Mouse (Mus musculus): Measurements from ENCODE around the gene Wdpcp.

The Wdpcp gene

DNA sequence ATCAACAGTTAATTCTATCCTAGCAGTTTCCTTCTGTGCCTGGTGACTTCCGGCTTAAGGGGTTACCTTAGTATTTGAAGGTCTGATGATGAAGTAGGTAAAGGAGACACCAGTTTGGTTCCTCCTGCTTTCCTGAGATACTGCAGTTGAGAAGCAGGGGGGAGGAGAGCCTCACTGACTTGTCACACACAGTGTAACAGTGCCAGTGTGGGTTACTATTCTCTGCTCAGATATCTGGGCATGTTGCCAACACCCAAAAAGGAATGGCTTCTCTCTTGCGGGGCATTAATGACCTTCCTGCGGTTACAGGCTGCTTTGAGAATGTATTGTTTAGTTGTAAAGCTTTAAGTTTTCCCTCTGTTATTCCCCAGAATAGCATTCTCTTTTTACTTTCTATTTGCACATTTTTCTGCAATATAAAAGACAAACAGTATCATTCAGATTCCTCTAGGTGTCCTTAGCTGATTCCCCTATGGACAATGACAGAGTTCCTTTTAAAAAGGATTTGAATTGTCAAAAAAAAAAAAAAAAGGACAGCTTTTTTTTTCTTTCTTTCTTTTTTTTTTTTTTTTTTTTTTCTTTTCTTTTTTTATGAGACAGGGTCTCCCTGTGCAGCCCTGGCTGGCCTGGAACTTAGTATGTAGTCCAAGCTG lies 2.5 kb upstream of the Wdpcp start:
- DNase-seq (ENCODE audit: low spot score): no peak

DNA sequence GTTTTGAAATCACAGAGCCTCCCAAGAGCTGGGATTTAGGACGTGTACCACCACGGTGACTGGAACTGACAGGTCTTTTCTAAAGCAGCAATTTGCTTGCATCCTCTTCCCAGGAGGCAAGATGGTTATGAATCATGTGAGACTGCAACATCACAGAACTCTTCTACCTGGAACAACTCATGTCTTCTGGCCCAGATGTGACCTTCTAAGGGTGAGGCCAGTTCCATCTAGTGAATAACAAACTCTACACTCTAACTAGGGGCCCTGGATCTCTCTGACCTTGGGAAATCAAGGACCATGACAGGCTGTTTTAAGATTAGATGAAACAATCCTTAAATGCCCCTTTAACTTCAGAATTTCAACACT lies 1.9 kb upstream of the Wdpcp start:
- DNase-seq (ENCODE audit: low spot score): no peak

DNA sequence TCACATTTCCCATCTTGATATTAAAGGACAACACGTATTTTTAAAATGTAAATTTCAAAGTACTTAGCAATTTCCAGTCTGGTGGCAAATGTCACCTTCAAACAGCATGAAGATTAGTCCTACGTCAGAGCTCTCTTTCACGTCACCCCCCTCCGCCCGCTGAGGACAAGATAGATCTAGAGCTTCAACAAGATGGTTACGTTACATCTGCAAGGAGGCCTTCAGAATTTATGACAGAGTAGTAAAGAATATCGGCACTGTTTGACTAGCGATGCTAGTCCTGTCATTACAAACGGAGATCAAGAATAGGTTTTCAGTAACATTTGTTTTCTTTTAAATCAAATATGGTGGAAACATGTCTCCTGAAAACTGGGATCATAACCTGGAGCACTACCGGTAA lies 1.1 kb upstream of the Wdpcp start:
- no peak for DNase-seq (ENCODE audit: low spot score)

DNA sequence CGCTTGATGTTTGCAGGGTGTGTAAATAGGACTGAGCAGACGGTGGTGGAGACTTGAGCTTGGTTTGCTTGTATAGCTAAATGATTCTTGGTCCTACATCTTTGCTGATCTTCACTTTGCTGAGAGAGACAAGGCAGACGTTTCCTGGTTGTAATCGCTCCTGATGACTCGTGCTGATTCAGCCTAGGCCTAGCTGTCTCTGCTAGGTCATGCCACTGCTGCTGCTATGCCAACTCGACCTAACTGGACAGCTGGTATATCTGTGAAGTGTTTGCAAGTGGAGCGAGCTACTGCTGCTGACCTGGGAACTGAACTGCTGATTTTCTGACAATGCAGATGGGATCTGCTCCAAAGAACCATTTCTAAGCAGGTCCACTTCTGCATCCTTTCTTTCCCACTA lies 9.4 kb downstream of the Wdpcp start:
- DNase-seq (ENCODE audit: low spot score): no peak

DNA sequence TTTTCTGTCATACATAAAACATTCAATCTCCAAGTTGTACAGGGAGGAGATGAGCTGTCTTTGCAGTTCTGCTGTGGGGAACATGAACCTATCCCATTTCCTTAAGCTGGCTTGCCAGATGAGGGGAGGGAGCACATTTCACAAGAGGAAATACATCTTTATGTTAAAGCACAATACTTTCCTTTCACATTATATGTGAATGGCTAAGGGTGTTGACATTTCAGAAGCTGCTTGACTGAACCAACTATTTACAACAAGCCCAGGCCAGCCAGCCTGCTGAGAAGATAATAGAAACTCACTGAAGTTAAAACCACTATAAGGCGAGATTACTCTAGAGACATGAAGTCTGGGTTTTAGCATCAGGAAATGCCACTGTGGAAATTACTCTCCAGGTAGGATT lies 11.3 kb downstream of the Wdpcp start:
- DNase-seq (ENCODE audit: low spot score): no peak

DNA sequence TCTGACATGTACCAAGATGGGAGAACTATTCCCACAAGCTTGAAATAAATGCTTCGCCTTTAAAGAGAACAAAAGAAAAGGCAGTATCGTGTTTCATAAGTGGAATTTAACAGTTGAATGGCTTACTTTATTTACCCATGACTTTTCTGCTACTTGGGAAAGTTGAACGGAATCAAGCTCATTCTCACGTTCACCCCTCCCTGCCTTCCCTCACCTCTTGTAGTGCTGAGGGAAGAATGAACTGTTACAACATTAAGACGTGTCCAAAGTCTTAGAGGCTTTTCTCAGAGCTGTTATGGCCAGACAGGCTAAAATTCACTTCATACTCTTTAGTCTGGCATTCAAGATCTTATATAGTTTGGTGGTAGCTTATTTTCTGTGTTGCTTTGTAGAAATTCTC lies 30.5 kb downstream of the Wdpcp start:
- DNase-seq (ENCODE audit: low spot score): no peak

DNA sequence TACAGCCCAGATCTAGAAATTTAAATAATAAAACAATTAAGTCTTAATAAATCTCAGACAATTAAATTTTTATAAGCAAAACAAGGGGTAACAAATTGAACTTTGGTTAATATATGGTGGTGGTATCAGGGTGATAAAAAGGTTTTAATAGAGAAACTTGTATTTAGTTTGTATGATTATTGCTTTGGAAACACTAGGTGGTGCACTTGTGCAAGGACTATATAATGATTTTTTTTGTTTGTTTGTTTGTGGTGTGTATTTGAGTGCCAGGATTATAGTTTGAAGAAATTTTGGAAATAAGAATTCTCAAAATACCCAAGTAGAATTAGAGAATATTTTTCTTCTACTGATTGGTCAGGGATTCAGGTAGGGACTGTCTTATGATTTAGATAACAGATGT lies 43.9 kb downstream of the Wdpcp start:
- DNase-seq (ENCODE audit: low spot score): no peak

DNA sequence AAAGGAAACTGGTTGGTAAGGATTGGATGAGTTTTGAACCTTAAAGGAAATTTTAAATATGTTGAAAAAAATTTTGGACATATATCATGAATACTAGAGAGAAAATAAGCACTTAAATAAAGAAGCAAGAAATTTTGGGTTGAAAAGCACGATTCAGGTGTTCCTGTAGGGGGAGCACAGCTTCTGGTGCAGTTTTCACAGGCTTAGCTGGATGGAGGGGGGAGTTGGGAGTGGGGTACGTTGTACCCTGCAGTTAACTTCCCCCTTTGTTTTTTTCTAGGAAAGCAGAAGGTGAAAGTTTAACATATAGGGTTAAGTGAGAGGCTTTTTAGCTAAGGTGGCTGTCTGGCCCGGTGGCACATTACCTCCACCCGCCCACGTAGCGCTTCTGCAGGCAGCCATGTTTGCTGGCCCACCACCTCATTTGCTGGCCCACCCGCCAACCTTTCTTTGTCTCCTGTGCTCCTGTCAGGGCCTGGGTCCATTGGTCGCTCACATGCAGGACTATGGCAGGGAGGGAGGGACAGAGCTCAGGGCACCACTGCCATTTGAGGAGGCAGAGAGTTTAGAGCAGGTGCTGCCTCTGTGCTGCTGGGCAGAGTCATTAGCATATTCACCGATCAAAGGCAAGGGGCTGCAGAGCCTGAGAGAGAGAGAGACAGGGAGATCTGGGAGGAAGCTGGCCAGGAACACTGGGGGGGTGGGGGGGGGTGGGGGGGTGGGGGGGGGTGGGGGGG lies 62.3 kb downstream of the Wdpcp start:
- DNase-seq (ENCODE audit: low spot score): no peak

DNA sequence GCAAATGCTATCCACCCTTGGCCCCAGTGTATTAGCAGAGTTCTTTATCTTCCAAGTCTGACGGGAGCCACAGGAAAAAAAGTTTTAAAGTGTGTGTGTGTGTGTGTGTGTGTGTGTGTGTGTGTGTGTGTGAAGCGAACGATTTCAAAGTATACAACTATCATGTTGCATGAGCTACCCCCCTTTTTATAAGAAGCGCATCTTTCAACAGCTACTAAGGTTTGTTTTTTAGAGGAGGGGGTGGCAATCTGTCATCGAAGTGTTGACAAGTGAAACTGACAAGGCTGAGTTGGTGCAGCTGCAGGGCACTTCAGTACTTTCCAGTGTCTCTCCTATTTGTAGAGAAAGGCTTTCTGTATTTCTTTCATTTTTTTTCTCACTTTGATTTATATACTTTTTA lies 66.3 kb downstream of the Wdpcp start:
- no peak for DNase-seq (ENCODE audit: low spot score)

DNA sequence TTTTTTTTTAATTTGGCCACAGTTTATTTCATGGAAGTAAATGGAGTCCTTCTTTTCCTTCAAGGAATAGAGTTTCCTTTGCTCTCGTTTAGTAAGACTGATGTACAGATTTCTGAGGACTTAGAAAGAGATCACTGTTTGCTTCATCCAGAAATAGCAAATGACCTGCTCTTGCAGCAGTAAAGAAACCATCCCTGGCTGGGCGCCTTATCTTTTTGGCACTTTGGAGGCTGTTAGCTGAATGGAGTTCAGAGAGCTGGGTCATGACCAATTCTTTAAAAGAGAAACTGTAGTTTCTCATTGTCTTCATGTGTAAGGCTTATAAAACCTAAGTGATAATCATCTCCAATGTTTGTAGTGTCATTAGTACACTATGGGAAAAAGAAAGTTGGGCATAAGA lies 67.5 kb downstream of the Wdpcp start:
- DNase-seq (ENCODE audit: low spot score): peak; percentile 36

DNA sequence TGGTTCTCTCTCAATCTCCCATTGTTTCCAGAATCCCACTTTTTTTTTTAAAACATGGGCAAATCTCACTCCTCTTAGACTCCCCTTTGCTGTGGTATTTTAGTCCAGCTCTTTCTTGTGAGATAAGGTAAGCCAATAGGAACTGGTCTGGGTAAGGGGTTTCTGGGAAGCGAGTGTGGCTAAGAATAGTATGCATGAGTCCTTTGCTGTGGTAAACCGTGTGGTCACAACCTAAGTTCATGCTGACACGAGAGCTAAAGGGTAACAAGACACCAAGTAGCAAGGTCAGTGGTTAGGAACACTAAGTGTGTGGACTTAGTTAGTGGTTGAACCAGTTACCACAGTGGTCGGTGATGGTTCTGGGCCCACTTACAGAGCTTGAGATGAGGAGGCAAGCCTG lies 72.2 kb downstream of the Wdpcp start:
- DNase-seq (ENCODE audit: low spot score): no peak

DNA sequence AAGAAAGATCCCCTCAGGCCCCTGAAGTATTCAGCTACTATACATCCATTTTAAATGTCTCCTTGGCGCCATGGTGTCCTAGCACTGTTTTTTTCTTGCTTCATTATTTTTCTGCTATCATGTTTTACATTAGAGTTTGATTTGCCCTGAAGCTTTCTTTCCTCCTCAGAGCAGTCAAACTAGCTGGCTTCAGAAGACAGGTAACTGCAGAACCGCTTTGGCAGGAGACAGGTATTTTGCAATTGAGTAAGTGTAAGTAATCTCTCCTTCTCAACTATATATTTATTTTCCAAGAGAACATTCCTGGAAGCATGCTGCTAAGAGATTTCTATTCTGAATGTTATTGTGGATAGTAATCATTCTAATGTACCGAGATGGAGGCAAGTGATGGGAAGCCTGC lies 74.1 kb downstream of the Wdpcp start:
- DNase-seq (ENCODE audit: low spot score): no peak

DNA sequence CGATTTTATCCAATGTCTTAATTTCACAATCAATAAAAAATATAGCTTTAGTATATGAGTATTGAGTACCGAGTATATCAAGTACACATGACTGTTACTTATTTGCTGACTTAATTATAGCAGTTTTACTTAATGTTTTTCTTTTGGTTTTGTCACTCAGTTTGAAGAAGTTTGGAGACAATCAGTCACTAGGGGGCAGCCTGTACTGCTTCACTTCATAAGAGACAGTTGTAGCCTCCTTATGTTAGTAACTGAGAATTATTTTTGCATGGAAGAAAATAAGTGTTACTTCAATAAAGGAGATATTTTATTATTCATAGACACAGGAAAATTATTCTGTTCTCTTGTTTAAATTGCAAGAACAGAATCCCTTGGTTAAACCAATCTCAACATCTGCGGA lies 87.0 kb downstream of the Wdpcp start:
- no peak for DNase-seq (ENCODE audit: low spot score)

DNA sequence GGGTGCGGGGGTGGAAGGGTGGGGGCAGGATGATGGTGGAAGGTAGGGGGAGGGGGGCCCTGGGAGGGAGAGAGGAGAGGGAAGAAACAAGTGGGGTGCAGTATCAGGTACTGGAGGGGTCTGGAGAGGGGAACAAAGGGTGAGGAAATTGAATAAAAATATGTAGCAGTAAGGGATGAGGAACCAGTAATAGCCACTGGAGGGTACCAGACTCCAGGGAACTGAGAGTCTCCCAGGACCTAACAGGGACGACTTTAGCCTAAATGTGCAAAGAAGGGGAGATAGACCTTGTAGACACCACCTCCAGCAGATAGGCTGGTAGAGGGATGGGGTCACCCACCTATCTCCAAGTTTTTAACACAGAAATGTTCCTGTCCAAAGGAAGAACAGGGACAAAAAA lies 105.0 kb downstream of the Wdpcp start:
- no peak for DNase-seq (ENCODE audit: low spot score)

DNA sequence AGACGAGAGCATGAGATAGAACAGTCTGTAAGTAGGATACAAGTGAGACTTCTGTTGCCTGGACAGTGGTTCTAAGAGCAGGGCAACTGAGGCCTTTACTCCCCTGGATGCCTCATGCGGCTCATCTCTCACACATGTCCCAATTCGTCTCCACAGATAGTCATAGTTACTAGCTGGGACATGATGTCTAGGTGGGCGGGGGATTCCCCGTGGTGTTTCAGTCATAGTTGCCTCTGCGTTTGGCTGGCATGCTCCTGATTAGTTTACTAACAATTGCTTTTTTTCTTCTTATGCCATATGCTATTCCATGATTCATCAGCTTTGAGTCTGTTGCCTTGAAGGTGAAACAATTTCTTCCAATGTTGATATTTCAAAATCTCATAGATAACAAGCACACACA lies 116.4 kb downstream of the Wdpcp start:
- no peak for DNase-seq (ENCODE audit: low spot score)

DNA sequence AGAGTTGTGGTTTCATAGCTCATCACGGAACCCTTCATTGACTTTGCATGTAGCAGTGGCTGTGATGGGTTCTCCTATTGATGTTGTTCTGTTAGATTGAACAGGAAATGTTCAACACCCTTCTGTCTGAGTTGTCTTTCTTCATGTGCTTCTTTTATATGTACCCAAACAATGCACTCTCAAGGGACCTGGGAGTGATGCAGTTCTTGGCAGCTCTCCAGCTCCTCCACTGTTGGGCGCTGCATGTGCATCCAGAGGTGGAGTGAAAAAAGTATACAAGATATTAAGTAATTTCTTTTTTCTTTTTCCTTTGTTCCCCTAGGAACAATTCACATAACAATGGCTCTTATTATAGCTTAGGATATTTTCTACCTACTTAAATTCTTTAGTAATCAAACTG lies 118.7 kb downstream of the Wdpcp start:
- DNase-seq (ENCODE audit: low spot score): no peak

DNA sequence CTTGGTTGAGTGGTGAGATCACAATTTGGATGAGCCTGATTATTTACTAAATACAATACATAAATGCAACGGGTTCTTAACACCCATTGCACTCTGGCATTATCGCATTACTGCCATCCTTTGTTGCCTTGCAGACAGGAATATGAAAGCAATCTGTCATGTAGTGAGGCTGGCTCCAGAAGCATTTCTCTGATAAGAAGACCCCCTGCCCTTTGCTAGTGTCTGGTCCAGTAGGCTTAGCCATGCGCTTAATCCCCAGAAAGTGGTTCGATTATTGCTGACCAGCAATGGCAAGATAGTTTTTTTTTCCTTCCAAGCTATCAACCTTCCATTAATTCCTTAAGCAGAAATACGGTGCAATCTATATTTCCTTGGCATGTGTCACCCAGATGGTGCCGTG lies 122.1 kb downstream of the Wdpcp start:
- DNase-seq (ENCODE audit: low spot score): no peak

DNA sequence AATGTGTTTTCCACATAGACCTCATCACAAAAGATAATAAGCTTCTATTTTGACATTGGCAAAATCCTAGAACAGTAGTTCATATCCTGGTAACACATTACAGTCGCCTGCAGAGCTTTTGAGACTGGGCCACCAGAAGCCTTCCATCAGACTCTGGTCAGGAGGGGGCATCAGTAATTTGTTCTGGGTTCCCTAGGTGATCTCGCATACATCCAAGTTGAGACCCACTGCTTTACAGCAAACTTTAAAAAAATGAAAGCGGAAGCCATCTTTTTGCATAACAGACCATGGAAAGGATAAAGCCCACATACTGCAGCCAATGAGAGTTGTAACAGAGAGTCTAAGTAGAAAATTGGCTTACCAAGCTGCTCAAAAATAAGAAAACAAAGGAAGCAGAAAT lies 125.6 kb downstream of the Wdpcp start:
- DNase-seq (ENCODE audit: low spot score): no peak

DNA sequence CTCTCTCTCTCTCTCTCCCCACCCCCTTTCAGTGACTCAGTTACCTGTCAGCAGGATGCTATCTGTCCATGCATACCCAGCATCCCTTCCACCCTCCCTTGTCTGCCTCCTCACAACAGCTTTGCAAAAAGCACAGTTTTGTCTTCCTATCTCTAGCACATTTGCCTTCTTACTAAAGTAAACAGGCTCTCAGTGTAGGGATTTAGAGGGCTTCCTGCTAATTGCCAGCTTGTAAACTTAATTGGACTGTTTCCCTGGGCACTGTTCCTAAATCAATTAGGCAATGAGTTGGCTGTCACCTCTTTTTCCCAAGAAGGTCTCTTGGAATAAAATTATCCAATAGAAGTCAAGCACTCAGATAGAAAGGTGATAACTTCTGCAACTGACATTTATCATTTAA lies 141.5 kb downstream of the Wdpcp start:
- DNase-seq (ENCODE audit: low spot score): no peak

DNA sequence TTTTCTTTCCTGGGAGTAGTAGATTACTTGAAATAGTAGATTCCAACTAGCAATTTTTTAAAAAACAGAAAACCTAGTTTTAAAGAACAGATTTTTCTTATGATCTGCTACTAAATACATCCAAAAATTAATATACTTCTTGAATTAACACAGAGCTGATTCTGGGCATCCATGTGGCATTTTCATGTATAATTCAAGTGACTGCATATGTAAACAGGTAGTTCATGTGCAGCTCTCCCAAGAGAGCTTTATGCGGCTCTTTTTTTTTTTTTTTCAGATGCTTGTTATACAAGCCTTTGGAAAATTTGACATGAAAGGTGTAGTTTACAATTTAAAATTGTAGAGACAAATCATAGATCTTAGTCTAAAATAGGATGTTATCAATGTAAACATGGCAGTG lies 142.0 kb downstream of the Wdpcp start:
- DNase-seq (ENCODE audit: low spot score): no peak

DNA sequence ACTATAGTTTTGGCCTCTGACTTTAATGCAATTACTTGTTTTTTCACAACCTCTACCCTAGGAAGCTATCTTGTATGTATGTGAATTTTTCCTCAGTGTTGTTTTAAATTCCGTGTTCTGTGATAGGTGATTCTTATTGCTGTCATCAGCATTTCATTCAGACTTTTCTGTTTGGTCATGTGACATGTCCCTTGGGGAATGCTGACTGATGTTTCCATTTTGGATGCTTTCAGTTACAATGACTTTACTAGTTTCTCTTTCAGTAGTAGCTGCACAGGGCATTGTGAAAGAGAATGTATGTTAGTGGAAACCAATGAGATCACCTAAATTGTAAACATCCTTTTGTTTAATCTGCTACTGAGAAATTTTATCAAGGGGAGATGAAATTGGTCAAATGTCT lies 154.3 kb downstream of the Wdpcp start:
- no peak for DNase-seq (ENCODE audit: low spot score)

DNA sequence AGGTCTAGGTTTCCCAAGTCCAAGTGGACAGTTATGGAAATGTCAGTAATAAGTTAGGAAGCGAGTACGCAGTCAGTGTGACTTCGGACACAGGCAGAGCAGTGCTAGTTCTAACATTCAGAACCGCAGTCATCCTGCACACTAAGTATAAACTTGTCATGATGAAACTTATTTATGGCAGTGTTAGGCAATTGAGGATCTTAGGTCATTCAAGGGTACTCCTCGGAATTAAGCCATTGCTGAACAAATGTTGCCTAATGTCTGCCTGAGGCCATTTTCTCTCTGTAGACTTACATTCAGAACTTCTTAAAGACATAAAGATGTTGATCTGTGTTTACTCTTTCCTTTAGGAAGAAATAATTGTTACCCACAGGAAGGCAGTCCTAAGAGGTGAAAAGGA lies 157.0 kb downstream of the Wdpcp start:
- DNase-seq (ENCODE audit: low spot score): no peak

DNA sequence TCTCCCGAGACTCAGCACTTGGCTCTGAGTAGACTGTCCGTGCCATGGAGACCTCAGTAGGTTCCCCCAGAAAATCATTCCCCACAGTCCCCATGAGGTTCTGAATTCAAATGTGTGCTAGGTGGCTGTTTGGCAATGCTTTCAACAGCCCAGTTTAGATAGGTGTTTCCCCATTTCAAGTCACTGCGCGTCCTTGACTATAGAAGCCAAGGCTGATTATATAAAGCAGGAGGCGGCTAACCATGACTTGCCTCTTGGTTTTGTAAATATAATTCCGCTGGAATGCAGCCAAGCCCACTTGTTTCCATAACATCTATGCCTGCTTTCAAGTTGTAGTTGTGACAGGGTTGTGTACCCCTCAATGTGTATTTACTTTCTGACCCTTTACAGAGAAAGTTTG lies 157.9 kb downstream of the Wdpcp start:
- peak; percentile 17 for DNase-seq (ENCODE audit: low spot score)

DNA sequence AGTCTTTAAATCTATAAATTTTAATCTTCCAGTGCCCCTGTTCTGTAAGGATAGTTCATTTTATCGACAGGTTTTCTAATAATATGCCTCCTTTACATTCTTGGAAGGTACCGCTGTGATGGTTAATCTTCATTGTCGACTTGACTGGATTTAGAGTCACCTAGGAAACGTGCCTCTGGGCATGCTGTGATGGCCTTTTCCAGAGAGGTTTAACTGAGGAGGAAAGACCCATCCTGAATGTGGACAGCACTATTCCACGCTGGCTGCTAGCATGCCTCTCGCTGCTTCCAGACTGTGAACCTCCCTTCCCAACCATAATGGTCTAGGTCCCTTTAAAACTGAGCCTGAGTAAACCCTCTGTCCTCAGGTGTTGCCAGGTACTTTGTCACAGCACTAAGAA lies 163.2 kb downstream of the Wdpcp start:
- no peak for DNase-seq (ENCODE audit: low spot score)
